Mouse (Mus musculus) left cerebral cortex, adult 18-20 months (tissue): ENCODE data around the gene Fgf15. TPM values are rescaled to one million over a fixed set of nuclear protein-coding genes. Genes with fewer than 3 reads are reported as not detected.
A peak's percentile ranks its signal among the peaks of the same experiment; 100 is the strongest.
"Not testable (repeated sequence)": the region's sequence is repeated elsewhere in the genome, so short reads cannot be mapped to it uniquely, and the experiment has no call there.

ENCODE experiments used
- DNase-seq, 2 experiments: peaks; one replicate each; pipeline ENCODE4 v3.0.0; 2021 to 2022; ENCODE audit warnings: low spot score in 2 of 2, mixed read lengths in 1 of 2
- total RNA-seq, 2 experiments: library from RNA; stranded (reverse); gene quantifications; 2 replicates each; pipeline ENCODE4 v1.2.3; 2021

Fgf15 gene
- total RNA-seq, 2 experiments from 2014 or later: not detected

DNA sequence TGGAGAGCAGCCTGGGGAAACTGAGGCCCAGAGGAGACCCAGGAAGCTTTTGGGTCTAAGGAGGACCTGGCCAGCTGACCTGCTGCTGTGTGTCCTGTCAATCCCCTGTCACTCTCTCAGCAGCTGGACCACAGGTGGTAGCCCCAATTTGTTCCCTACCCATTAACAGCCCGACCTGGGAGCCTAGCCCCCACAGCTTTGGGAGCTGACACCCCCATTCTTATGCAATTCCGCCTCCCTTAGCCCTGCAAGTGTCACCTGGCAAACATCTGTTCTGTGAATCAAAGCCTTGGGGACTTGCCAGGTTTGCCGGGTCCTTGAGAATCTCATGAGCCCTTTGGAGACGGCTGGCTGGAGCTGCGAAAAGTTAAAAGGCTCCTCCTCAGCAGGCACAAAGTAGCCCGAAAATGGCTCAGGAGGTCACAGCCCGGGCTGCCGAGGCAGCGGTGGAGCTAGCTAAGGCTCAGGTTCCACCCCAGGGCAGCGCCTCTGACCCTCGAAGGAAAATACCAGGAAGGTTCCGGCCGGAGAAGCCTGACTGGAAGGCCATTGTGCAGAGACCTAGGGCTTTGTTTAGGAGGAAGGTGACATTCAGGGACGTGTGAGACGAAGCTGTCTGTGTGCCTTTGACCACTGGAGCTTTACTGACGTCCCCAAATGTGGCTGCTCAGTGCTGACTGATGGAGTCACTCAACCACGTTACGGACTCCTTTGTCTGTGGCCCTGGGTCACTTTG is 7.6 kb upstream of the Fgf15 start:
- DNase-seq: no peak

DNA sequence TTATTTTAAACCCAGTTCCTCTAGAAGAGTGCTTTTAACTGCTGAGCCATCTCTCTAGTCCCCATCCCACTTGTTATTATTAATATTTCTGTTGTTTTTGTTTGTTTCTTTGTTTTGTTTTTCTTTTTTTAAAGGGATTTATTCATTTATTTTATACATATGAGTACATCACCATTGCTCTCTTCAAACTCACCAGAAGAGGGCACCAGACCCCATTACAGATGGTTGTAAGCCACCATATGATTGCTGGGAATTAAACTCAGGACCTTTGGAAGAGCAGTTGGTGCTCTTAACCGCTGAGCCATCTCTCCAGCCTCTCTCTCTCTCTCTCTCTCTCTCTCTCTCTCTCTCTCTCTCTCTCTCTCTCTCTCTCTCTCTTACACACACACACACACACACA is 5.7 kb upstream of the Fgf15 start:
- DNase-seq: not testable (repeated sequence)

DNA sequence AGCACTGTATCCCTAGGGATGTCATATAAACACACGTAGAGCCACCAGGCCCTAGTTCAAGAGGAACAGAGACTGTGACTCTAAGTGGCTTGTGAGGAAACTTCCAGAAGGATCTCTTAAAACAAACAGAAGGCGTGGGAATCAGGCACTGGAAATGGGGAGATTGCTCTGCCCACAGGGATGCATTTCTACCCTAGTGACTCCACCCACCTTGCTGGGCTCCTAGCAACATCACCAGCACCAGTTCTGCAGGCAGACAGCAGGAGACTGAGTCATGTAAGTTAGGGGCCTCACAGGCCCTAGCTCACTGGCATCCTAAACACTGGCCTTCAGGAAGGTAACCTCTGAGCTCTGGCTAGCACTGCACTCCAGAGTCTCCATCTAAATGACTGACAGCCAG is 4.5 kb upstream of the Fgf15 start:
- no peak for DNase-seq

DNA sequence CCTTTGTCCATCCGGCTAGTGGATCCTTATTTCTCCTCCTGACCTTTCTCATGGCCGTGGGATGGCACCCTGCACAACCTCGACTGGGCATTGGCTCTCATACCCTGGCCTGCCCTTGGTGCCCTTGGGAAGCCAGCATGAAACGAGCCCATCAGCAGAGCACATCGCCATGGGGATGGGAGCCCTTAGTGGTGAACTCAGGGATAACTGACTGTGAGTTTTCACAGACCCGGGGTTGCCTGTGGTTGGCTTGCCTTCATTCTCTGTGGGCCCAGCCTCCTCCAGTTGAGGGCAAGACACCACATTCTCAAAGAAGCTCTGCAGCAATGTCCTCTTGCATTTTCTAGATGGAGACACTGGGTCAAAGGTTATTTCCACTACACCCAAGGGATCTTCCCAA is 4.0 kb upstream of the Fgf15 start:
- DNase-seq: no peak

DNA sequence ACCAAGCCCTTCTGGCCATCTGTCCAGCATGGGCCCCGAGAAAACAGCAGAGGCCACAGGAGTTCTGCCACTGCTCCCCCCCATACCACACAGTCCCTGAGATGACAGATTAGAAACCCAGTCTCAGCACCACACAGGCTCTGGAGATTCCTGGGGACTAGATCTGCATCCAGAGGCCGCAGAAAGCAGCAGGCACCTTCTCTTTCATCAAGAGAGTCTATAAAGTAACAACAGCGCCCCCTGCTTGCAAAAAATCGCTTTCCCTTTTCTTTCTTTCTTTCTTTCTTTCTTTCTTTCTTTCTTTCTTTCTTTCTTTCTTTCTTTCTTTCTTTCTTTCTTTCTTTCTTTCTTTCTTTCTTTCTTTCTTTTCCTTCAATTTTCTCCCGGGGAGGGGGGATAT is 2.1 kb upstream of the Fgf15 start:
- DNase-seq: peak in 1 of 2 experiments; percentile 51

DNA sequence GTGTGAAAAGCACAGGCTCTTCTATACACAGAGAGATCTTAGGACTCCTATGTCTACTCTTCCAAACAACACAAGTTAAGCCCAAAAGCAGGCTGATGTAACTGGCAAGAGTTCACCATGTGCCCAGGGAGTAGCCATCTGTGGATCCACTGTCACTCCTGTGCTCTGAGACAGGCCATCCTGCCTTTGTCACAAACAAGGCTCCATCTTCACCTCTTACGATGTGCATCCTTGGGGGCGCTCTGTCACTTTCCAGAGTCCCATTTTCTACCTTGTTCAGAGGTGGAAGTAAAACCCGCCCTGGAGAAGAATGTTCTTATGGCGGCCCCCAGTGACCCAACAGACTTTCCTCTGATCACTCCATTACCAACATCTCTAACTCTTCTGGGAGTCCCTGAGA is 1.6 kb upstream of the Fgf15 start:
- DNase-seq: no peak

DNA sequence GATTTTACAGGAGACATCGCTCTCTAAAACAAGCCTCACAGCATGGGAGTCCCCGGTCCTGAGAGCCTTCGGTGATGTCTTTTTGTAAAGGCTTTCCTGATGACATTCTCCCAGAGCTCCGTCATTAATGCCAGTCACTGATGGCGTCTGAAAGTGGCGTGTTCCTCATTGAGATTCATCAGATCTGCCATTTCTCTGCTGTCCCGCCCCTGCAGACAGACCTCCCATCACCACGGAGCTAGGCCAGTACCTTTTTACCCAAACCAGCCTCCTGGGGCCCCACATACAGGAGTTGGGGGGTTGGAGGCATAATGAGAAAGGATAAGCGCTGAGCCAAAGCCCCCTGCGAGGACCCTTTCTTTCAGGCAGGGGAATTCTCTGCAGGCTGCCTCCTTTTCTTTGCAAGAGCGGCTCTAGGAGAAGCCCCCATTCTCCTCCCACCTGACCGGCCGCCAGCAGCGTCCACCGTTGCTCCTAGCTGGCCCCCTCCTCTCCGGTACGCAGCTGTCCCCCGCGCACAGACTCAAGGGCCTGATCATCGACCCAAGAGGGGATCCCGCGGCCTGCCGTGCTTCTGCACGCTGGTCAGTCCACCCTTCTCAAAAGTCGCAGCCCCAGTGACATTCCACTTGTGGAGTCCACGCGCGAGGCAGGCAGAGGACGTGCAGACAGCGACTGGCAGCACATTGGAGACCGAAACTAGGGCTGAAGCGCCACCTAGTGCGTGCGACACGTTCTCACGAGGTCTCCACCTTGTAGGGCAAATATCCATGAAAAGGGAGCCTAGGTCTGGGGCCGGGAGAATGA is 823 bp upstream of the Fgf15 start:
- DNase-seq: peak; percentile 68 to 73

DNA sequence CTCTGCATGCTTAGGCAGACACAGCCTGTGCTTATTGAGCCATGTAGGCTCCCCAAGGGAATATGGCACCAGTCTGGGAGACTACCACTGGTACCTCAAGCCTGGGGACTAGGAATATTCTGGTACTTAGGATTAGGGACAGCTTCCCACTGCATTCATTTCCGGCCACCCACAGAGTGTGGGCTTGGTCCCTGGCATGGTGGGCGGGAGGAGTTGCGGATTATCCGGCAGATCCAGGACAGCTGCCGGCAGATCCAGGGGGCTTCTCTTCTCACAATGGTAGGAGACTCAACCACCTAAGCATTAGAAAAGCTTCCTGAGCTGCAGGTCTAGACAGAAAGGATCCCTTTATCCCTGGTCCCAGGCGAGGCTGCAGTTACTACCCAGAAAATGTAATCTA is 2.2 kb downstream of the Fgf15 start:
- DNase-seq: no peak

DNA sequence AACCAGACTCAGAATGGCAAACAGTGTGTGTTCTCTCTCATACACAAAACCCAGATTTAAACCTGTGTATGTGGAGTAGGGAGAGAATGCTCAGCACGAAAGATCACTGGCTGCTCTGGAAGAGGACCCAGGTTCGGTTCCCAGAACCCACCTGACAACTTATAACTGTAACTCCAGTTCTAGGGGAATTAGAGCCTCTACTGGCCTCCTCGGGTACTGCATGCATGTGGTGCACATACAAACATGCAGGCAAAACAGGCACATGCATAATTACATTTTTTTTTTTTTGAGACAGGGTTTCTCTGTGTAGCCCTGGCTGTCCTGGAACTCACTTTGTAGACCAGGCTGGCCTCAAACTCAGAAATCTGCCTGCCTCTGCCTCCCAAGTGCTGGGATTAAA is 9.2 kb downstream of the Fgf15 start:
- DNase-seq: not testable (repeated sequence)

DNA sequence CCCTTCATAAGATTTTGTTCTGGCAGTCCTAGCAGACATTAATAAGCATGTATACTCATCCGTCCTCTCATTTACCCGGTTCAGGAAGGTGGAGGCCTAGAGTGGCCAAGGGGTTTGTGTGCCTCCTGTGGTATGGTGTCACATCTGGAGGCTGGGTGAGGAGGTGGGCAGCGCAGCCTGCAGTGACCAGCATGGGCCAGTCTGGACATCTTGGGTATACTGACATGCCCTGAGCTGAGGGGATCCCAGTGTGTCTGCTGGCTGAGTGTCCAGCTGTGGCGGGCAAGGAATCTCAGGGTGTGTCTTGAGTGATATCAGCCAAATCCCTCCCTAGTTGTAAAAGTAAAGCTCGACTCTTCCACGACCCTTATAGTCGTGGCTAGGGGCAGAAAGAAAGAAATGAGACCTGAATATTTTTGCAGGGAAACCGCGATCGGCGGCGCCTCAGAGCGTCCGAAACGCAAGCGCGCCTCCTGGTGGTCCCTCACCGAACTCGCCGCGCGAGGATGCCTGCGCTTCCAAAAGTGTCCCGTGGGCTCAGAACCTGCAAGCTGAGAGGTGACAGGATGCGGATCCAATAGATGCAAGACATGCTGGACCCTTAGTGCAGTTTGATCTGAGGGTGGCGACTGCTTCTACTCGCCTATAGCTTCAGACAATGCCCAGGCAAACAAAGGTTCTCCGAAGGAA is 10.5 kb downstream of the Fgf15 start:
- DNase-seq: peak; percentile 70 to 75

DNA sequence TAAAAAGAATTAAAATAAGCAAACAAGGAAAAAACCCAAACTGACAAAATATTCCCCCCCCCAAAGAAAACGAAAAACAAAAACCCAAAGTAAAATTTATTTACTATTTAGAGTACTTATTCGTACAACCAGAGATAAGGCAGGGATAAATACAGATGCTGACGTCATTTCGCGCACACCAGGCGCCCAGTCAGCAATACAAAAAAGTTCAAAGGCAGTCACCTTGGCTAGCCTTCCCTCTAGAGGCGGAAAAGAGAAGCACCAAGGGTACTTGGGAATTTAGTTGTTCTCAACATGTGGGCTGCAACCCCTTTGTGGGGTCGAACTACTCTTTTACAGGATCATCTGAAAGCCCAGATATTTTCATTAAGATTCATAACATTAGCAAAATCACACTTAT is 11.5 kb downstream of the Fgf15 start:
- DNase-seq: no peak

DNA sequence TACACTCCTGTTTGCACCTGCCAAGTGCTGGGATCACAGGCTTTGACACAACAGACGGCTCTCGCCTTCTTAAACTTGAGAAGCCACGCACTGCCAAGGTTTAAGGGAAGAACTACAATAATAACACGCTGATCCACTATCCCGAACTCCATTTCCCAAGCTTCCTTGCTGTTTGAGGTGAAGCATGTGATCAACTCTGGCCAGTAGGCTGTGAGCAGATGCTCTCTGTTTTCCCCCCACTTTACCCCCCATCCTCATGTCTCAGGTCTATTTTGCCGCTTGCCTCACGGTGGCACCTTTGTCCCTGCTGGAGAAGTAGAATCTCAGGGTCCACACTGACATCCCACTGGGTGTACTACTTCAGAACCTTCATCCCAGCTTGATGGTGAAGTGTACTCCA is 12.4 kb downstream of the Fgf15 start:
- DNase-seq: peak; percentile 23 to 38

DNA sequence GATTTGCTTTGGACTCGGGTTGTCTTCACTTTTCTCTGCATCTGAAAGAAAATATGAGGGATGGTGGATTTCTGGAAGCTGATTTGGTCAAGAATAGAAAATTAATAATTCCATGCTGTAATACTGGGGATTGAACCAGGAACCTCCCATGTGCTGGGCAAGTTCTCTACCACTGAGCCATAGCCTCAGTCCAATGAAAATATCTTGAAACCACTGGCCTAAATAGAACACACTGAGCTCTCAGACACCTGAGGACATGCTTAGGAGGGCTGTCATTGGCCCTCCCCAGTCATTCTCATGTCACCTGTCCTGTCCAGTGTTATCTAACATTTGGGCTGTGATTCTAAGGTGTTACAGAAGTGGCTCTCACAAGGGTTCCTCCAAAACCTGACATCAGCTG is 14.8 kb downstream of the Fgf15 start:
- DNase-seq: peak; percentile 23 to 45

DNA sequence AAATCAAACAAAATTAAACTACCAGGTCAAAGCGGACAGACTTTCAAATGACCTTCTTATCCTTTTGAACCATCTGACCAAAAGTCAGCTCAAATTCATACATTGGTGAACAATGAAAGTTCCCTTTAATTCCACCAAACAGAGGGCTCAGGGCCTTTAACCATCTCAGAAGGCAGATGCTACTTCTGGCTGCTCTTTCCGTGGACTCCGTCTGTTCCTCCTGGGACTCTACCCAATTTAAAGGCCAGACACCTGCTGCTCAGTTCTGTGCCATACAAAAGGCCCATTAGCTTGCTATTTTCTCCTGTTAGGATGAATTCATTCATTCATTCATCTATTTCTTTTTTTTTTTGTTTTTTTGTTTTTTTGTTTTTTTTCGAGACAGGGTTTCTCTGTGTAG is 16.6 kb downstream of the Fgf15 start:
- DNase-seq: no peak

DNA sequence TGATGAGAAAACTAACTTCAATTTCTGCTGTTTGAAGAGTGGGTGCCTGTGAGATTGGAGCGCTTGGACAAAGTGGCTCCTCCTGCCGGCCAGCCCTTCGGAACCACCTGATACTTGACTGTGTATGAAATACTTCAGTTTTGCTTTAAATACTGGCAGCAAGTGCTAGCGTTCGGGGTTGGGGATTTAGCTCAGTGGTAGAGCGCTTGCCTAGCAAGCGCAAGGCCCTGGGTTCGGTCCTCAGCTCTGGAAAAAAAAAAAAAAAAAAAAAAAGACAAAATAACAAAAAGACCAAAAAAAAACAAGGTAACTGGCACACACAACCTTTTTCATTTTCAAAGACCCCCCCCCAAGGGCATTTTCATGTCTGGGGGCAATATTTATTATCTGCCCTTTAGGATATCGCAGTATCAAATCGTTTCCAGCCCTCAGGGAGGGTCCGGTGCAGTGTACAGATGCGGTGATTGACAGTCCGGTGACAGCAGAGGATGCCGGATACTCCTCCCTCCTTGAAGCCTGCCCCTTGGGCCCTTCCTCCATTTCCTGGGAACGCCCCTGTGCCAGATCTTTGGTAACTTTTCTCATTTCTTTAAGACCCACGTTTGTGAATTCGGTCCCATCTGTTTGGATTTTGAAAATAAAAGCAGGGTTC is 18.1 kb downstream of the Fgf15 start:
- peak; percentile 85 to 89 for DNase-seq

DNA sequence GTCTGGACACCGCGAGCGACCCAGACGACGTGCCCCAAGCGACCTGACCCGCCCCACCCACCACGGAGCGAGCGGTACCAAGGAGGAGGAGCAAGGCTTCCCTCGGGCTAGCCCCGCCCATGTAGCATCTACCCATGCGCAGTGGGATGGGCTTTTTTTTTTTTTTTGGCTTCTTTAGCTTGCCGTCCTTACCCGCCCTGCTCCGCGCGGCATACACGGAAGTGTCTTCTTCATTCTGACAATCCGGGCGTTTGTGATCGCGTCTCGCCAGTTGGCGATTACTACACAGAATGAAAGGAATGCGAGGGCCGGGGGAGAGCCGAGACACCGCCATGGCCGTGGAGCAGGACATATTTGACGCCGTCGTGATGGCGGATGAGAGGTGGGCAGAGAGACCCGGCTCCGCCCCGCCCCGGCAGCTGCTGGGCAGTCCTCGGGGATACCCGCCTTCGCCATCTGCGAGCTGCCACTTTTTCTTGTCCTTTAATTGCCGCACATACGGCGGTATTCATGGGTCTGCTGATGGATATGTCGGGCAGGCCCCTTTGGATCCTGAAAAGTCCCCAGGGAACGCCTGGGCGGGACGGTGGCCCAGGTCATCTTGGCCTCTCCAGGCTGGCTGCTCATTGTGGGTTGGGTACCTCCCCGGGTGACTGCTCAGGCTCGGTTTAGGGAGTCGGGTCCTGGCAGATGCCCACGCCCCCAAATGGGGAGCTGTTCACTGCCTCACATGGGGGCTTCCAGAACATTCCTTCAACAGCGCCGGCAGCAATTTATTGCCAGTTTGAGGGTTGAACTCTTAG is 18.8 kb downstream of the Fgf15 start, which contains the start of gene LTO1:
LTO1 (plus strand) TSS at position 153 of the 803 bp plus-strand sequence.
- DNase-seq: peak; percentile 82 to 91

DNA sequence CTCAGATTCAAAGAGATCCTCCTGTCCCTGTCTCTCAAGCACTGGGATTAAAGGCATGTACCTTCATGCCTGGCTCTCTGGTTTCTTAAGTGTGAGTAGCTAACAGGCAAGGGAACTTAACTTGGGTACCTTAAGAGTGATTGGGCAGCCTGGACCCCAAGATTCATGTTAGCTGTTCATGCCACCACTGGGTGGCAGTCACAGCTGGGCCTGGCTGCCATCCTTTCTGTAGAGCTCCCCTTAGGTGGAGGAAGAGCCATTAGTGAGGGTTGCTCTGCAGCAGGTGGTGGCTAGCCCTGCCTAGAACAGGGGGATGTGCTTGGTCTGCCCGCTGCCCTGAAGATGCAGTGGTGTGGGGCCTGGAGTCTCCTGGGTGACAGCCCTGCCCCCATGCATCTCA is 22.5 kb downstream of the Fgf15 start:
- DNase-seq: no peak

DNA sequence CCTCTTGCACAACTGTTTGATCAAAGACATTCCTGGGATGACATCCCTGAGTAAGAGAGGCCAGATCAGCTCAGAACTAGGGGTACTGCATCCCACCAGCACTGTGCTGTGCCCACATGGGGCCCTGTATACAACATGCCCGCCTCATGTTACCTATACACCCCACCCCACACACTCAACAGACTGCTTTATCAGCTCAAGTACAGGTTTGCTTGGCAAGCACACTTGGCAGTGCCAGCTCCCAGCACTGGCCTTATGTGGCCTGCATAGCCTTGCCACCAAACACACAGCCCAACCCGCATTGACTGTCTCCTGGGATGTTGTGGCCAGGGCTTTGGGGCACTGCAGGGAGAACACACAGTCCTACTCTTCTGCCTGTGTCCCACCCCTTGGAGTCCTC is 31.3 kb downstream of the Fgf15 start:
- DNase-seq: no peak

DNA sequence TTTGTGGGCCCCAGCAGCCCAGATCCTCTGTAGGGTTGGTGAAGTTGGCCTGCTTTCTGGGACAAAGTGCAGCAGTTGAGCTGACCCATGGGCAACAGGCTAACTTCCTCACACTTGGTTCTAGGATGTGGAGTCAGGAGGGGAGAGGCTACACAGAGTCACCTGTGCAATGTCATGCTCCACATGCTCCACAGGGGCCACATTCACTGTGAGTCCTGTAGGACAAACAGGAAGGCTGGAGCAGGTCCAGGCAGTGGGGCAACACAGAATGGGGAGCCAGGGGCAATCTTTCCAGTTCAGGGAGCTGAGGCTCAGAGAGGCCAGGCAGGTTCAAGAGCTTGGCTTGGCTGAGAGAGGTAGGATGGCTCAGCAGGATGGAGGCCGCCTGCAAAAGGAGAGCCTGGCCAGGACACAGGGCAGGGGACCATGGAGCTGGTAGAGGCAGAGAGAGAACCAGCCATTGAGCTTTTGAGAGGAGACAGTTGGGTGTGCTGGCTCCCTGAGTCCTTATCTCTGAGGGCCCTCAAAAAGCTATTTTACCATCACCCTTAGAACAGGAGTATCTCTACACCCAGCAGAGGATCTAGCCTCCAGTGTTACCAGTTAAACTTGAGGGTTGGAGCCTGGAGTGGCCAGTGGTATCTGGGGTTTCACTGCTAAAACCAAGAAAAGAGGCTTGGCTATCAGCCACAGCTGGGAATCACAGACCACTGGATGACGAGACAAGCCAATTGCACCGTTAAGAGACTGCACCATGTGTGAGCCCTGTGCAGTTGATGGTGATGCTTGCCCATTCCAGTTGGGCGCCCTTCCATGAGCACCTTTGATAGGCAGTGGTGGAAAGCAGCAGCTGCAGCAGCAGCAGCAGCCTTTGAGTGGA is 31.9 kb downstream of the Fgf15 start:
- no peak for DNase-seq

DNA sequence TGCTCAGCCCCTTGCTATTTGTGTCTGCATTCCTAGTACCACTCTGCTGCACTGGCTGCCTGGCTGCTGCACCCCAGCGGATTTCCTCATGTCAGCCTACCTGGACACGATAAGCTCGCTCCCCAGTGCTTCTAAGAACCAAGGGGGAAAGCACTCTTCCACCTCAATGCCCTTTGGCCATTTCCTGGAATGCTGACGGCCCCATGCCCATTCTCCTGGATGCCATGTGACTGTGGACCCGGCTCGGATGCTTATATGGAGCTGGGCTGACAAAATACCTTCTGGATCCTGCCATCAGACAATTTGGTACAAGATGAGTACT is 32.5 kb downstream of the Fgf15 start:
- no peak for DNase-seq
